Mouse (Mus musculus): ENCODE results near the gene Cpe. TPM values are rescaled to one million over a fixed set of nuclear protein-coding genes. Genes with fewer than 3 reads are reported as not detected.

The Cpe gene
- polyA plus RNA-seq, 2 experiments from 2014 or later = 1.3 to 2.3 TPM

- ATAC-seq = no peak
Observed at GRCm38 (mm10) chr8:64543441-64543840, 149.4 kb downstream of the Cpe start.

Other genes with a start within 250 kb of the Cpe start
- 10 to 100 TPM; 54.8 to 63.1 TPM for gene Msmo1, start 40.7 kb upstream of the Cpe start, polyA plus RNA-seq (2017; shearing (Covaris generic))
- gene Klhl2, start 157.0 kb upstream of the Cpe start, polyA plus RNA-seq (2017; shearing (Covaris generic)) = 1 to 10 TPM; 3.9 to 9.9 TPM

Data from CD4-positive, CD25-positive, alpha-beta regulatory T cell, adult 4 months (primary cell).